Mouse (Mus musculus): ENCODE data around the gene Bean1.

Gene Bean1

DNA sequence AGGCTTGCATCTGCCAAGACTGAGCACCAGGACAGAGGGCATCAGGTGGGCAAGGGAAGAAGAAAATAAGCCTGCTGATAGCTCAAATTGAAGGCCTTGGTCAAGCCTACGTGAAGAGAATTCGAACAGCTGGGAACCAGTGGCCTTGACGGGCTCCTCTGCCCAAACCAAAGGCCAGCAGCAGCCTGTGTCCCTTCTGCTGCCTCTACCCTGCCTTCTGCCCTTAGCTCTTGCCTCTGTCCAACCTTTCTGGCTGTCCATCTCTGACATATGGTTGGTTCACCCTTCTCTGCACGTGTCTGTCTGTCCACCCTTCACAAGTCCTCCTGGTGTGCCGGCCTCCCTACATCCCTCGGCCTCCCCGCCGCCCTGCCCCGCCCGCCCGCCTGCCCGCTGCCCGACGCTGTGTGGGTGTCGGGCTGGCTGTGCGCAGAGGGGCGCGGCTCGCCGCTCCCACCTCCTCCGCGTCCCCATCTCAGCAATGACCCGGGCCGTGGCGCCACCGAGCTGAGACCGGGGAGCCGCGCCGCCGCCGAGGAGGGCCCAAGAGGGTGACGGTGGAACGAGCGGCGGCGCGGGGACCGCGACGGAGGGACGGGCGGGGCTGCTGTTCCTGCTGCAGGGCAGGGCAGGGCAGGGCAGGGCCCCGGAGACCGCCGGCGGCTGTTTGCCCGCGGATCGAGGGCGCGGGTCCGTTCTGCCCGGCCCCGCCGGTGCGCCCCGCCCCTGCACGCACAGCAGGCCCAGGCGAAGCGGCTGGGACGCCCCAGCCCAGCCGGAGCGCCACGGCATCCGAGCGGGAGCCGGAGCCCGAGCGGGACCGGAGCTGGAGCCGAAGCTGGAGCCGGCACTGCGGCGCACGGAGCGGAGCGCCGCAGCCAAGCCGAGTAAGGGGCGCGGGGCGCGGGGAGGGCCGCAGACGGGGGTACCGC lies at the start of gene Bean1:
Bean1 (plus strand) TSS at position 325 of the 932 bp plus-strand sequence.
- peak; percentile 27 to 44 for DNase-seq (ENCODE audit: low spot score in 2 of 2)

DNA sequence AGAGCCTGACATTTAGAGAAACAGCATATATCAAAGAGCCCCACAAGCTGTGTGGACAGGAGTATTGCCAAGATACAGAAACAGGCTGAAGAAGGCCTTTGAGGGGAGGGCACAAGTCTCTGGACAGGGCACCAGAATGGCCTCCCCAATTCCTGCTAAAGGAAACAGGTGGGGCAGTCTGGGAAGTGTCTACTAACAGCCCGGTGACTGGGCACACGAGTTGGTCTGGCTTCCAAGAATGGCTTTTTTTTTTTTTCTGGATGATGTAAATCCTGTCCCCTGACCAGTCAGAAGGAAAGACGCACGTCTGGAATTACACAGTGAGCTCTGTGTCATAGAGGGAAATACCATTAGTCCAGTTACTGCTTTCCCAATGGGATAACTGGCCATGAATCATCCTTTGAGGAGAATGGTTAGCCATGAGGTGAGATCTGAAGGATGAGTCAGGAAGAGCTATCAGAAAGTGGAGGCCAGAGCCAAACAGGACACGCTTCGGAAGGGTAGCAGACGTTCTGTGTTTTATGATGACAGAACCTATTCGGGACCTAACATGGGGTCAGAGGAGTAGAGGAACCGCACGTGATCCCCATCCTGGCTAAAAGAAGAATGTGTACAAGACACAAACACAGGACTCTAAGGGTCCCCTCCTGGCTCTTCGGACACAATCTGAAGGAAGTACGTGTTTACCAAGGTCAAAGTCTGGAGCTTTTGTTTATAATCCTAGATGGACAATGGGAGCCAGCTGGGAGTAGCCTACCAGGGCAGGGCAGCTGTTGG lies 48.4 kb upstream of the Bean1 start:
- no peak for DNase-seq (ENCODE audit: low spot score in 2 of 2)

DNA sequence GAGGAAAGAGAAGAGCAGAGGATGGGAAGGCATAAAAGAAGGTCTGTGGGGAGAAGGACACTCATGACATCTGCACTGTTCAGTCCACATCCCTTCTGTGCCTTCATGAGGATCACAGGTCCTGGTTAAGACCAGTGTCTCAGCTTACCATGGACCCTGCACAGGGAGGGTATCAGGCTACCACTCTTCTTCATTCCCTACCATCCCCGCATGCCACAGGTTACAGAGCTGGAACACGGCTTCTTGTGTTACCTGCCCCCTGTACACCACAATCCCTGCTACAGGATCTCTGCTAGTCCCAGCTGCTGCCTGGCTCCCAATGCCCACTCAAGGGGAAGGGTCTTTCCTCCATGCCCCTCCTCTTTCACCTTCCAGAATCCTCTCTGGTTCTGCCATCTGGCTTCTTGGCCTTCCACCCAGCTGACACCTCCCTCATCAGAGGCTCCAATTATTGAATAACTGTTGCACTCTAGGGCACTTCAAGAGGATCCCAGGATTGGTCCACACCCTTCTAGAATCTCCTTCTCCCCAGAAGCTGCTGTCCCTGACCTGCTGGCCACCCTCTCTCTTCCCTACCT lies 47.1 kb upstream of the Bean1 start:
- DNase-seq (ENCODE audit: low spot score in 2 of 2), result no peak

DNA sequence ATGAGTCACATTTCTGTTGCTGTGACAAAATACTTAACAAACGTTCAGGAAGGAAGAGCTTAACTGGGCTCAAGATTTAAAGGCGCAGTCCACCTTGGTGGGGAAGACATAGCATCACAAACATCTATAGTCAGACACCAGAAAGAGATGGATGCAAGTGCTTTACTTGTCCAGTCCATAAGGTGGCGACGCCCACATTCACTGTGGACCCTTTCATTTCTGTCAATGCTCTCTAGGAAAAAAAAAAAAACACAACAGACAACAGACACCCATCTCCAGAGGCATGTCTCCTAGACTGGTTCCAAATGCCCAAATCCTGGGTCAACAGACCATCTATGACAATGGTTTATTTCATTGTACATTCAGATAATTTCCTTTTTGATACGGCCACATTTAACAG lies 45.7 kb upstream of the Bean1 start:
- DNase-seq (ENCODE audit: low spot score in 2 of 2), result no peak

DNA sequence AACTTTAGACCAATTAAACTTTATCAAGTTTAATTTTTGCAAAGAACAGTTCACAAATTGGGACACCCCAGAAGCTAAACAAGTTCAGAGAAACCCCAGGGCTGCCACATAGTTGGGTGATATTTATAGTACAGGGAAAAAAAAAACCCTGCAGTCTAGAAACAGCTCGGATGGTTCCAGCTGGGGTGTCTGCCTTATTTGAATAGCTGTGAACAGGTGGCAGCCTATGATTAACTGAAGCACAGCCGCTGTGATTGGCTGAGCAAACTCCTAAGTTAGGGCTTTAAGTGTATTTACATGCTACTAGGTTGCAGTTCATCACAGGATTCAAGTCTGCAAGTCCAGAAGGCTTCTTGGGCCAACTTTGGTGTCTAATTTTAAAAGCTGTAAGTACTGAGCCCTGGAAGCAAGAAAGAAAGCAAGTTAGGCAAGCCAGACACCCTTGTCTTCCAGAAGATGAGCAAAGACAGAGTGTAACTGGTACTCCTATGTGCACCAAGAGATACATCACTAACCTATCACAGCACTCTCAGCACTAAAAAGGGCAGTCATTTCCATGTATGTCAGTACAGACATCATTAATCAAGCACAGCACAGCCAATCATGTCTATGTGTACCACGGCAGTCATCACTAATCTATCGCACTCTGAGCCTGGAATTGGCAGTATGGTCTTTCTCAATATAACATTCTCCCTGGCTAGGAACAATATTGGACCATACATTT lies 42.9 kb upstream of the Bean1 start:
- DNase-seq (ENCODE audit: low spot score in 2 of 2), result no peak

DNA sequence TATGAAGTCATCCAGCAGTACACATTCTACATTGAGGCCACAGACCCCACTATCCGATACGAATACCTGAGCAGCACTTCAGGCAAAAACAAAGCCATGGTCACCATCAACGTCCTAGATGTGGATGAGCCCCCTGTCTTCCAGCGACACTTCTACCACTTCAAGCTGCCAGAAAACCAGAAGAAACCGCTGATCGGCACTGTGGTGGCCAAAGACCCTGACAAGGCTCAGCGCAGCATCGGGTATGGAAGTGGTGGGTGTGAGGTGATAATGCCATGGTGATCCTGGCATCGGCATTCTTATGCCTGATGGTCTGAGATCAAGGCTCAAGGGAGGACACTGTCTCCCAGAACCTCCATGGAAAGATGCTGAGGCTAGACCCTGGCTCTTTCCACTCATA lies 39.3 kb upstream of the Bean1 start:
- DNase-seq (ENCODE audit: low spot score in 2 of 2), result no peak

DNA sequence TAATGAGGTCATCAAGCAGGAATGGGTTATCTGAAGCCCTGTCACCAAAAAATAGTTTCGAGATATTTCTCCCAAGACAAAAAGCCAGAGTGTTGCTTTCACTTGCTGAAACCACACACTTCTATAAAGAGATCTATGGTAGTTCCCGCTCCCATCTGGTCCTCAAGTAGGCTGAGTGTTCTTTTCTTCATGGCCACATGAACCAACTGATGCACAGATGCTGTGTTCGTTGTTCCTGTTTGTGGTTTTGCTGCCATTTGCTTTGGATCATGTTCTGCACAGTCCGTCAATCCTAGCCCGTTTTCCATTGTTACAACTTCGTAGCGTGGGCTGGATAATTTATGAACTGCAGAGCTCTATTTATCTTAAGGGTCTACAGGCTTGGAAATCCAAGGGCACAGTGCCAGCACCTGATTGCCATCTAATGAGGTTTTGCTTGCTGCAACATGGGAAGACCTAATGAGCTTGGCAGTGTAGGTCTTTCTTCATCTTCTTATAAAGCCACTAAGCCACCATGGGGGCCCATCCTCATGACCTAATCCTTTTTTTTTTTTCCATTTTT lies 38.7 kb upstream of the Bean1 start:
- DNase-seq (ENCODE audit: low spot score in 2 of 2), result no peak

DNA sequence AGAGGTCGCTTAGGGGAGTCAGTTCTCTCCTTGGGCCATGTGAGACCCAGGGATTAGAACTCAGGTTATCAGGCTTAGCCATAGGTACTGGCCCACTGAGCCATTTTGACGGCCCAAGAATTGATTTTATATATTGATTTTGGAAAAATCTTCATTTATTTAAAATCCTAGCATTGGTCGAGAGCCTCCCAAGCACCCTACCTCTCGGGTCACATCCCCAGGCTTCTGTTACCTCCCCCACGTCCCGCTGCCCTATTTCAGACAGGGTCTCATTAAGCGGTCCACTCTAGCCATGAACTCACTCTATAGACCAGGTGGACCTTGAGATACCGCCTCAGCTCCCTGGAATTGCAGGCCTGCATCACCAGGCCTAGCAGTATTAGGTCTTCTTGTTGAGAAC lies 35.7 kb upstream of the Bean1 start:
- DNase-seq (ENCODE audit: low spot score in 2 of 2), result no peak

DNA sequence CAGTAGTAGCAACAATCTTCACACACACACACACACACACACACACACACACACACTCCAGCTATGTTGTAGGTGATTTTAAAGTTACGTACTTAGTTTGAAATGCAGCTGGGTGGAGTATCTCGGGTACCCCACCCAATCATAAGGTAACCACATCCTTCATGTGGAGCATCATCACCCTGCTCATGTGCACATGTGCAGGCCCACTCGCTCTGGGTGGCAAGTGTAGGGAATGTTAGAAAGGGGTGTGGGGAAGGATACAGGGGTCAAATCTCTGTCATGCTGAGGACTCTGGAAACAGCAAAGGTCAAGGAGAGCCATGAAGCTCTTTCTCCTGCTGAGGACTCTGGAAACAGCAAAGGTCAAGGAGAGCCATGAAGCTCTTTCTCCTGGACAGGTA lies 34.0 kb upstream of the Bean1 start:
- no peak for DNase-seq (ENCODE audit: low spot score in 2 of 2)

DNA sequence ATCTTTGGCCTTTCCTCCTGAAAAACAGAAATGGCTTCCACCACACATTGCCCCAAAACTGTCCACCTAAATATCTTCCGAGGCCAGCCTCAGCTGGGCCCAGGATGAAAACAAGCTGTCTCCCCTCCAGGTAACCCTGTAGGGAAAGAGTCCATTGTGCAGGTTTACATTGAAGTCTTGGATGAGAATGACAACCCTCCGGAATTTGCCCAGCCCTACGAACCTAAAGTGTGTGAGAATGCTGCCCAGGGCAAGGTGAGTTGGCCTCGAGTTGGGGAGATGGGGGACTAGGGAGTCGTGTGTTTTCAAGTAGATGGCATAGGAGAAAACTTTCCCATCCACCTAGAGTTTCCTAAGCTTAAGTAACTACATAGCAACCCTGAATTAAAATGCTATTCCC lies 32.6 kb upstream of the Bean1 start:
- DNase-seq (ENCODE audit: low spot score in 2 of 2), result no peak

DNA sequence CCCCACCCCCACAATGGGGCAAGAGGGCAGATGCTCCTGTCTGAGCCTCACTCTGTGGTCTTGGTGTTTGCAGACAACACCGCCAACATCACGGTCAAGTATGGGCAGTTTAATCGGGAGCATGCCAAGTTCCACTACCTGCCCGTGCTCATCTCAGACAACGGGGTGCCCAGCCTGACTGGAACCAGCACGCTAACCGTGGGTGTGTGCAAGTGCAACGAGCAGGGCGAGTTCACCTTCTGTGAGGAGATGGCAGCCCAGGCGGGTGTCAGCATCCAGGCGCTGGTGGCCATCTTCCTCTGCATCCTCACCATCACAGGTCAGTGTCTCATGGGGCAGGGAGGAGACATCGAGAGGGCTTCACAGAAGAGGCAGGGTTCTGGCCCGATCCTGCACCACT lies 29.6 kb upstream of the Bean1 start:
- no peak for DNase-seq (ENCODE audit: low spot score in 2 of 2)

DNA sequence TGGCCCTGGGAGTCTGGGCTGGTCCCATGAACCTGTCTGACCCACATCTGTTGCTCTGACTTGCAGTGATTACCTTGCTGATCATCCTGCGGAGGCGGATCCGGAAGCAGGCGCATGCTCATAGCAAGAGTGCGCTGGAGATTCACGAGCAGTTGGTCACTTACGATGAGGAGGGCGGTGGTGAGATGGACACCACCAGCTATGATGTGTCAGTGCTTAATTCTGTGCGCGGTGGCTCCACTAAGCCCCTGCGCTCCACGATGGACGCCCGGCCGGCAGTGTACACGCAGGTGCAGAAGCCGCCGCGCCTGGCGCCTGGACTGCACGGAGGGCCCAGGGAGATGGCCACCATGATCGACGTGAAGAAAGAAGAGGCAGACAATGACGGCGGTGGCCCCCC lies 27.8 kb upstream of the Bean1 start:
- no peak for DNase-seq (ENCODE audit: low spot score in 2 of 2)

DNA sequence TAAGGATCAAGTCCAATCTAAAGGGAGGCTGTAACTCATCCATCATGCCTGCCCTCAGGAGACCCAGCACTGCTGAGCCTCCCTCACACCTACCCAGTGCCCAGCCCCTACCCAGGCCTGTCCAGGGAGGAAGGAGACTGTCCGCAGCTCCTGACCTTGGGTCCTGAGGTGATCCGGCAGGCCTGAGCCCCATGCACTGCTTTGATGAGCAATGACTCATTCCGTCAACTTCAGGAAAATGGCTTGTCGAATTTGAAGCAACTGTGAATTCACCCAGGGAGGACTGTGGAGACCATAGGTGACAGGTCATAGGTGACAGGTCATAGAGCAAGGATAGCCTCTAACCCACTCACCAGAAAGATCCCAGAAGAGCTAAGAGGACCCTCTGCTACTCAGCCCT lies 26.9 kb upstream of the Bean1 start:
- DNase-seq (ENCODE audit: low spot score in 2 of 2), result no peak

DNA sequence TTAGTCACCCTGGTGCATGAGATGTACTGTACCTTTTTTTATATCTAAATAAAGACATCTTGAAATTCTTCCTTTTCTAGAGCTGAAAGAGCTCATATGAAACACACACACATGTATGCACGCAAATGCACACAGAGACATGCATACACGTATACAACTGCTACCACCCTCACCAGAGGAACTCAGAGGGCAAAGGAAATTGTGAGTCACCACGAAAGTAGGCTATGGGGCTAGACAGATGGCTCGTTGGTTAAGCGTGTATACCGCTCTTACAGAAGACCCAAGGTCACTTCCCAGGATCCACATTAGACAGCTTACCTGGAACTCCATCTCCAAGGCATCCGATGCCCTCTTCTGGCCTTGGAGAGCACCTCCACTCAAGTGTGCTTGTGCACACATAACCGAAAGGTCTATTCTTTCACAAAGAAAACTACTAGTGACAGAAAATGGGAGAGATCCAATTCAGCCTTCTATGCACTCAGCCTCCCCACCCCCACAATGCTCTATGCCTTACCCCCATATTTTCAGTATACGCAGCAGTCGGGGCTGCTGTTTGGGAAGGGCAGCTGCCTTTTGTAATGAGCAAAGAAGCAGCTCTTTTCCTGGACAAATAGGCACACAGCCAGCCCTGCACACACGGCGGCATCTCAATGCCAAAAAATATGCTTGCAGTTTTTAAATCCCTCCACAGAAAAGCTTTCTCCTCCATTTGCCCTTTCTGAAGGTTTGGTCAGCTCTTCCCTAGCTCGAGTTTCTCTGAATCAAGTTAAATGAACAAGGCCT lies 25.6 kb upstream of the Bean1 start:
- no peak for DNase-seq (ENCODE audit: low spot score in 2 of 2)

DNA sequence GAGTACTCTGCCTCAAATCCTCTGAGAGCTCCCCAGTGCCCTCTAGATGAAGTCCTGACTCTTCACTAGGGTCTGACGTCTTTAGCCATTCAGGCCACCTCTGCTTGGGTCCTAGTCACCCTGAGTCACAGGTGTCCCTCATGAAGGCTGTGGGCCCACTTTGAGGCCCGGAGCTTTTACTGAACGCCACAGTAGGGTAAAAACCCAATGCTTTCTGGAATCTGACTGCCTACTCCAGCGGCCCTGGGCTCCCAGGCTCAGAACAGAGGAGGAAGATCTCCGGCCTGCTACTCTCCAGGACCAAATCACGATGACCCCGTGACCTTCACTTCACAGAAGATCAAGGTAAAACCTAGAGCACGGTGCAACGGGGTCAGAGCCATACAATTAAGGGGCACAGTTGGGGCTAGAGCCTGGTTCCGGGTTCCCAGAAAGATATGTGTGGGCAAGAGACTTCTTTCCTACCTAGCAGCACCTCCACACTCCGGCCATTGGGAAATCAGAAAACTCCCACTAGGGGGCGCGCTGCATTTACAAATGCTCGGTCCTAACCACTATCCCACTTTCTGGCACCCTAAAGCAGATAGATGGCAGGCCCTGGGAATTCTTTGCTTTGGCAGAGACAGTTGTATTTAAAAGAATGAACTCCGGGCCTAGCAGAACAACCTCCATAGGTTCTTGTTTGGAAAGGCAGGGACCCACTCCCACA lies 24.1 kb upstream of the Bean1 start:
- DNase-seq (ENCODE audit: low spot score in 2 of 2), result peak; percentile 66 to 86

DNA sequence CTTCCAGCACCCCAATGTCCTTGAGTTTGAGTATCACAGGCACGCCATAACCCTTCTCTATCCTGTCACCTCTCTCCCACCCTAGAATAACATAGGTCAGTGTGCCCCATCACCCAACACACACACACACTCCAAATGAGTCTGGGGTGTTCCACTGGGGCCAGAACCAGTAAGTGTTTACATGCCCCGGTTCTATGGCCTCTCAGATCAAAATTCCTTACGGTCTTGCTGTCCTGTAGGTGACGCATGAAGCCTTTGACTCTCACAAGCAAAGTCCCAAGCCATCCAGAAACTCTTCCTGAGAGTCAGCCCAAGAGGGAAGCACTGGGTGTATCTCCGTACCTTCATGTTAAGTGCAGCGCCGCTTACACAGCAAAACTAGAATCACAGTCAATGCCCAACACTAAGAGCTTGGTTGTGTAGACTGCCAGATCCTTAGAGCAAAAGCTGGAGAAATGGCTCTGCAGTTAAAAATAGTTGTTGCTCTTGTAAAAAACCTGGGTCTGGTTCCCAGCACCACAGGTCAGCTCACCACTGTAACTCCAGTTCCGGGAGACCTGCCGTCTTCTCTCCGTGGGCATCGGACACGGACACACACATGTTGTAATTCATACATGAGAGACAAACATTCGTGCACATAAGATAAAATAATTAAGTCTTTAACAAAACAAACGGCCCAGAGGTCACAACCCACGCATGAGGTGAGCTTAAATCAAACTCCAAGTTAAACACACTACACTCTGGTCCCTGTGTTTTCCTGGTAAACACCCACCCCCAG lies 23.3 kb upstream of the Bean1 start:
- no peak for DNase-seq (ENCODE audit: low spot score in 2 of 2)

DNA sequence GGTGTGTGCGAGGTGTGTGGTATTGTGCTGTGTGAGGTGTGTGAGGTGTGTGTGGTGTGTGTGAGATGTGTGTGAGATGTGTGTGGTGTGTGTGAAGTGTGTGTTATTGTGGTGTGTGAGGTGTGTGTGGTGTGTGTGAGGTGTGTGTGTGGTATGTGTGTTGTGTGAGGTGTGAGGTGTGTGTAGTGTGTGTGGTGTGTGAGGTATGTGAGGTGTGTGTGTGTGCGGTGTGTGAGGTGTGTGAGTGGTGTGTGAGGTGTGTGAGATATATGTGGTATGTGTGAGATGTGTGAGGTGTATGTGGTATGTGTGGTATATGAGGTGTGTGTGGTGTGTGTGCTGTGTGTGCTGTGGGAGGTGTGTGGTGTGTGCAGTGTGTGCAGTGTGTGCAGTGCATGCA lies 22.3 kb upstream of the Bean1 start:
- no peak for DNase-seq (ENCODE audit: low spot score in 2 of 2)

DNA sequence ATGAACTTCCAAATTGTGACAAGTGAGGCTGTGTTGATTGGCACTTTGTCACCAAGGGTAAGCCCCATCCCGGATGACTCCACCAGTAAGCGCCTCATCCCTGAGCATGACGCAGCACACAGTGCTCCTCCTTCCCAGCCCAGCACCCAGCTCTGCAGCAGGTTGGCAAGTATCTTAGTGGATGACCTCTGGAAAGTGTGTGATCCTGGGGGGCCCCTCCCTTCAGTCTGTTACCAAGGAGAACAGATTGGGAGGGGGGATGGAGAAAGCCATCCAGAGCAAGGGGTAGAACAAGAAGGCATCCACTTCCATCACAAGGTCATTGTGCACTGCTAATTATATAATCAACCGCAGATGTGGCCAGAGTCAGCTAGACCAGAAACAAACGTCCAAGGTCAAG lies 9.5 kb upstream of the Bean1 start:
- DNase-seq (ENCODE audit: low spot score in 2 of 2), result no peak

DNA sequence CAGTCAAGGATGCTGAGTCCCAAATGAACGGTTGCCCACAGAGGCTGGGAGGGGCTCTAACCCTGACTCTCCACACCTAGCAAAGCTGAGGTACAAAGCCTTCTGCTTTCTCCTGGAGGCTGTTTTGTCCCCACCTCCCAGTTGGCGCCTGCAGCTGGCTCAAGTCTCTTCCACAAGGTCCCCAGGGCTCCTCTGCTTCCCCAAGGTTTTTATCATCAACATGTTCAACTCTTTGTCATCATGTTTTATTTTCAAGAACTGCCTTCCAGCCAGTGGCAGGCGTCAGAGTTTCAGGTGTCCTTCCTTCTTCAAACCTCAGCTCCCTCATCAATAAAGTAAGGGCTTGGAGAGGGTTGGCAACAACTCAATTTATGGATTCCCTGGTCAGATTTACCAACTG lies 781 bp upstream of the Bean1 start:
- no peak for DNase-seq (ENCODE audit: low spot score in 2 of 2)
